Mouse (Mus musculus) kidney, embryonic 14.5 days (tissue): Measurements from ENCODE around the gene Oxtr. TPM values are rescaled to one million over a fixed set of nuclear protein-coding genes. Genes with fewer than 3 reads are reported as not detected.

Source experiments
- polyA plus RNA-seq: library from polyadenylated mRNA; unstranded; fragments of >200 nt; fragmentation: Nextera tagmentation; extraction: Ambion mirVana; gene quantifications from 2 replicates; pipeline ENCODE4 v1.2.1, GENCODE M21; 2014

The Oxtr gene
- polyA plus RNA-seq, 1 experiment from 2014 or later, result 8.2 TPM

Other genes with a start within 250 kb of the Oxtr start
- 14.5 and 20.0 TPM in 2 replicates for gene Lmcd1, start 216.2 kb downstream of the Oxtr start, polyA plus RNA-seq
- 3.2 and 3.7 TPM in 2 replicates for gene Ssu2, start 101.9 kb downstream of the Oxtr start, polyA plus RNA-seq
- gene Cav3, start 30.4 kb downstream of the Oxtr start, polyA plus RNA-seq, result 0.31 and 0.56 TPM in 2 replicates
- 39.3 and 55.2 TPM in 2 replicates for gene Rad18, start 206.7 kb upstream of the Oxtr start, polyA plus RNA-seq